Mouse (Mus musculus) kidney, postnatal 0 days (tissue): ENCODE measurements at regions not wholly inside any gene's neighbourhood (a gene's known extent, or its start where the extent isn't known, plus 50 kb on each side); places are given as distances from the start of the nearest gene placed in this dataset.

Experiments
- ATAC-seq: fragments of 200-750 bp; cut with Nextera tagmentation; replicated peaks from 2 replicates; pipeline ENCODE4 v1.8.0; 2017; ENCODE audit warnings: low read depth, moderate number of reproducible peaks, moderate TSS enrichment, moderate library complexity; ENCODE audit not compliant: low FRiP score
- DNase-seq: peaks from one replicate; pipeline ENCODE4 v3.0.0-alpha.2; 2016; ENCODE audit warnings: low spot score
- H3K27ac ChIP-seq: fragments of 300-500 bp; sonication (generic); 2 replicates; pipeline ENCODE4 v1.5.1; 2014; ENCODE audit warnings: mild to moderate bottlenecking
- H3K27me3 ChIP-seq: fragments of 300-500 bp; sonication (generic); 2 replicates; pipeline ENCODE4 v1.6.1; 2014; ENCODE audit warnings: low read length, mixed read lengths; ENCODE audit not compliant: insufficient read depth
- H3K36me3 ChIP-seq: fragments of 300-500 bp; sonication (generic); 2 replicates; pipeline ENCODE4 v1.6.1; 2014; ENCODE audit warnings: low read length, mixed read lengths; ENCODE audit not compliant: insufficient read depth
- H3K4me1 ChIP-seq: fragments of 300-500 bp; sonication (generic); replicated peaks from 2 replicates; pipeline ENCODE4 v1.6.1; 2014; ENCODE audit warnings: antibody characterized with exemption, low read length, mixed read lengths; ENCODE audit not compliant: insufficient read depth
- H3K4me2 ChIP-seq: fragments of 300-500 bp; sonication (generic); 2 replicates; pipeline ENCODE4 v1.6.1; 2014; ENCODE audit warnings: mild to moderate bottlenecking, low read length, moderate library complexity, mixed read lengths
- H3K4me3 ChIP-seq: fragments of 300-500 bp; sonication (generic); replicated peaks from 2 replicates; pipeline ENCODE4 v1.5.1; 2014; ENCODE audit warnings: low read depth, low read length
- H3K9ac ChIP-seq: fragments of 300-500 bp; sonication (generic); 2 replicates; pipeline ENCODE4 v1.6.1; 2014; ENCODE audit warnings: low read depth, low read length
- H3K9me3 ChIP-seq: fragments of 300-500 bp; sonication (generic); replicated peaks from 2 replicates; pipeline ENCODE4 v1.6.1; 2016; ENCODE audit warnings: low read length, inconsistent platforms, mixed read lengths
- CTCF ChIP-seq: IDR thresholded peaks from 2 replicates; pipeline ENCODE4 v1.5.1; 2016; ENCODE audit warnings: antibody characterized with exemption, low read depth, mild to moderate bottlenecking, moderate library complexity
- WGBS: fragments of 180-500 bp; shearing (Covaris S2); extraction: QIAGEN DNeasy Blood & Tissue Kit; methylation state at CpG from one replicate; pipeline ENCODE4 v1.1.7; 2014; 5-methylcytosine and 5-hydroxymethylcytosine counted together

DNA sequence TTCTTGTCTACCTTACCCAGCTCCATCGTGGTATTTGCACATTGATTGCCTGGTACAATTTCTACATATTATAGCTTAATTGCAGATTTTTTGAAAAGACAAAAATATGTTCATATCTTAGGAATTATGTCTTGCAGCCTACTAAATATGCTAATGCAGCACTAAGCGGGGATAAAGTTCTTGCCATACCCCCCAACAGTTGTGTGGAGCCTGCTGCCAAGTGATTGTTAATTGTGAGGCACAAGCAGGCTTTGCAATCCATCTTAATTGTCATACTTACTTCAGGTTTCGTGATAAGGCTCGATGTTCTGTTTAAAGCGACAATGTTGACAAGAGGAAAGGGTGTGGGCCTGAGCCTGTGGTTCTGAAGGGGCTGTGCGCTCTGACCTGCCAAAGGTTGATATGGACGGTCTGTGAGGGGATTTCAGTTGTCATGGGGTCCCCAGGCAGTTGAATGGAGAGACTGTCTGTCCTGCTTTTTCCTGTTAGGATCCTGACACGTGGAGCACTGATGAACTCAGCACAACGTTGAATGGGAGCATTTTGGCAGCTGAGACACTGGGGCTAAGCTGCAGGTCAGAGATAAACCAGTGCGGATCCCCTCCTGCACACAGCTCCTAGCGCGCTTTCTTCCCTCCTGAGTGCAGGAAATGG is 54.5 kb upstream of the Zeb2 start:
- H3K4me2 ChIP-seq: no peak overlapping the region
- no peak for DNase-seq
- H3K4me3 ChIP-seq: no peak overlapping the region
- ATAC-seq: no peak
- no peaks in the 10 kb centered on the region for H3K9me3 ChIP-seq
- no peaks in the 10 kb centered on the region for H3K27me3 ChIP-seq
- no peaks in the 10 kb centered on the region for H3K4me1 ChIP-seq
- H3K27ac ChIP-seq: no peak overlapping the region
- no peak for TF ChIP-seq CTCF
- 62% methylated on average over 12 of the region's 12 CpGs for WGBS
- no peaks in the 10 kb centered on the region for H3K36me3 ChIP-seq
- no peak overlapping the region for H3K9ac ChIP-seq

DNA sequence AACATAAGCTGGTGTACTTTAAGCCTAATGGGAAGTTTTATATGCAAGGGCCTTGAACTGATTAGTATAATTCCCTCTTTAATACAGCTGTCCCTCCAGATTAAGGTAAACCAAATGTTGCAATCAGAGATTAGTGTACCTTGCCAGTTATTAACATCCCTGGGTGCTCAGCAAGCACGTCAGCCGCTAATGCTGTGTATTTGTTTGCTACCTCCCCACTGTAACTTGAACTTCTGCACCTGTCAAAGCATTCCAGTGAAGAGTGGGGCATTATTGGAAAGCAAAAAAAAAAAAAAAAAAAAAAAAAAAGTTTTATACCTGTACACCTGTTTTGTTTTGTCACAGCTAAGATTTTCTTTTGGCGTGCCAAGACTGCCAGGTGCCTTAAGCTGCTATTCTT is 53.1 kb upstream of the Zeb2 start:
- 64% methylated on average over 3 of the region's 3 CpGs for WGBS
- ATAC-seq: no peak
- Histone ChIP-seq H3K9me3 (no peaks in the 10 kb centered on the region), H3K9ac (no peak overlapping the region), H3K4me1 (no peaks in the 10 kb centered on the region), H3K4me3 (no peak overlapping the region), H3K27me3 (no peaks in the 10 kb centered on the region), H3K4me2 (no peak overlapping the region), H3K27ac (no peak overlapping the region), H3K36me3 (no peaks in the 10 kb centered on the region)
- no peak for DNase-seq
- no peak for TF ChIP-seq CTCF

DNA sequence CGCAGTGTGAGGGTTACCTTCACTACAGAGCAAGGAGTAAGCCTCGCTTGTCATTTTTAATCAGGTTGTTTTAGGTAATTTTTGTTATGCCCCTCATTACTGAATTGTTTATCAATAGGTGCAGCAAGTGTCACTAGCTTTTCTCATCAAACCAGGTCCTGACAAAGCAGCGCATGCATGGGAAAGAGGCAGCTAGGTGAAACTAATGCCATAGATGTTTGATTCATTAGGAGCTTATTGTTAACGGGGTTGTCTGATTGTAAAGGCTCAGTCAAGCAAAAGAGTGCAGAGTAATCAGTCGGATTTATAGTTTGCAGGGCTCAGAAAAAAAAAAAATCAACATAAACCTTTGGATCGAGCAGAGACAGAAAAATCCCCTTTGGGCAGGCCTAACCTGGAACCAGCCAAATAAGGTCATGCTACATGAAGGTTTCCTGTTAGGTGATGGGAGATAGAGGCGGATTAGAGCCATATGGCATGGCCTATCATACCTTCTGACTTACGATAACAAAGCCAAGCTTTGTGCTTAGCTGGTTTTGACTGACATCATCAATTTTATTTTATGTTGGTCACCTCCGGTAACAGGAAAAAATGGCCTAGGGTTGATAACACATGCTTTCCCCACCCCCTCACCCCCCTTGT is 52.4 kb upstream of the Zeb2 start:
- Histone ChIP-seq H3K4me1 (no peaks in the 10 kb centered on the region), H3K4me2 (no peak overlapping the region), H3K27ac (no peak overlapping the region), H3K9me3 (no peaks in the 10 kb centered on the region), H3K4me3 (no peak overlapping the region), H3K27me3 (no peaks in the 10 kb centered on the region), H3K9ac (no peak overlapping the region), H3K36me3 (no peaks in the 10 kb centered on the region)
- no peak for DNase-seq
- no peak for ATAC-seq
- no peak for TF ChIP-seq CTCF
- 56% methylated on average over 9 of the region's 9 CpGs for WGBS

DNA sequence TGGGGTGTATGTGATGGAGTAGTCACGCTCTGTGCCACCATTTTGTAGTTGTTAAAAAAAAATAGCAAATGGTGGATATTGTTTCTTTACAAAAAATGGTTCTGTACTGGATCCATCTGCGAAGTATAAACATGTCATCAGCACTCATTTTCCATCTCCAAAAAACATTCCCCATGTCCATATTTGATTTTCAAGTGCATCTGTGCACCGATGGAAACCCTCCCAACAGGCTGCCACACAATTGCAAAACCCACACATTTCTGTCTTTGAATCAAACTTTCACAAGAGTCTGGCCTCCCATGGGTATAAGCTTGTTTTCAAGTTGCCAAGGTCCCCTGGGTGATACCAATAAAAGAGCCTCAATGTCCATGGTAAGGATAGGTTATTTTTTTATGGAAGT is 51.4 kb upstream of the Zeb2 start:
- H3K9me3 ChIP-seq: no peaks in the 10 kb centered on the region
- no peak overlapping the region for H3K4me3 ChIP-seq
- no peak overlapping the region for H3K27ac ChIP-seq
- DNase-seq: no peak
- H3K36me3 ChIP-seq: no peaks in the 10 kb centered on the region
- no peak overlapping the region for H3K9ac ChIP-seq
- ATAC-seq: no peak
- no peak overlapping the region for H3K4me2 ChIP-seq
- WGBS: 96% methylated on average over 3 of the region's 3 CpGs
- H3K27me3 ChIP-seq: no peaks in the 10 kb centered on the region
- no peak for TF ChIP-seq CTCF
- no peaks in the 10 kb centered on the region for H3K4me1 ChIP-seq
